Mouse (Mus musculus): ENCODE data around the gene Eif4a1.

DNA sequence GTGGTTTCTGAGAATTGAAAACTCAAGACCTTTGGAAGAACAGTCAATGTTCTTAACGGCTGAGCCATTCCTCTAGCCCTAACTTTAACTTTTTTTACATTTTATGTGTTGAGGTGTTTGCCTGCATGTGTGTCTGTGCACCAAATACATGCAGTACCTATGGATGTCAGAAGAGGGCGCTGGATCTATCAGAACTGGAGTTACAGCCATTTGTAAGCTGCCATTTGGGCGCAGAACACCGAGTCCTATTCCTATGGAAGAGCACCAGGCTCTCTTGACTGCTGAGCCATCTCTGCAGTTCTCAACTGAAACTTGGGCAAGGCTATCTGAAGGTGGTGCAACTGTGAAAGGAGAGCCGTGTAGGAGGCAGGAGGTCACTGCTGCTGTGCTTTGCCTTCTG, 26.4 kb upstream of the Eif4a1 start:
- TF ChIP-seq CTCF (IDR thresholded peaks at IDR 0.05; ENCODE audit: borderline replicate concordance, insufficient read depth, low read length) (no peak), POLR2A (IDR thresholded peaks at IDR 0.05; ENCODE audit: low read depth, low read length) (no peak)

All from embryonic fibroblast, embryonic 13.5 days (primary cell).